Mouse (Mus musculus) CH12.LX (cell line): ENCODE measurements around the gene H1fx. TPM values are rescaled to one million over a fixed set of nuclear protein-coding genes. Genes with fewer than 3 reads are reported as not detected.

Source experiments
- DNase-seq: peaks from one replicate; pipeline ENCODE4 v3.0.0-alpha.2; 2013; ENCODE audit errors: extremely low read depth
- H3K27ac ChIP-seq: 2 replicates; pipeline ENCODE4 v1.5.1; 2012; ENCODE audit warnings: low read depth, mild to moderate bottlenecking, control low read depth, moderate library complexity; ENCODE audit not compliant: insufficient read depth
- H3K27me3 ChIP-seq: replicated peaks from 2 replicates; pipeline ENCODE3; 2012; ENCODE audit warnings: inconsistent platforms
- H3K36me3 ChIP-seq, 2 experiments: replicated peaks in 1 of 2; 2 replicates each; pipeline versions ENCODE3 to v1.6.1; 2012; ENCODE audit warnings: inconsistent platforms in 1 of 2, low read length in 1 of 2, mild to moderate bottlenecking in 1 of 2, mixed read lengths in 1 of 2, moderate library complexity in 1 of 2; ENCODE audit not compliant: control insufficient read depth in 1 of 2, insufficient read depth in 1 of 2
- H3K4me1 ChIP-seq, 2 experiments: 2 replicates each; pipeline ENCODE4 v1.6.1; 2012; ENCODE audit warnings: inconsistent platforms in 1 of 2, moderate library complexity in 1 of 2; ENCODE audit not compliant: insufficient read depth in 2 of 2, control insufficient read depth in 1 of 2
- H3K4me2 ChIP-seq: 2 replicates; pipeline ENCODE4 v1.6.1; 2012; ENCODE audit warnings: low read depth, mild to moderate bottlenecking, control low read depth; ENCODE audit not compliant: poor library complexity, insufficient read depth, severe bottlenecking
- H3K4me3 ChIP-seq, 3 experiments: fragments of 150-350 bp in 1 of 3; sonication (generic) in 1 of 3; replicated peaks in 1 of 3; 2 replicates each; pipeline versions ENCODE3 to v1.5.1; 2011 to 2012; ENCODE audit warnings: low read depth in 2 of 3, low read length in 2 of 3, mild to moderate bottlenecking in 2 of 3, moderate library complexity in 2 of 3, control low read depth in 1 of 3, improper control_type of control experiment in 1 of 3, inconsistent platforms in 1 of 3, mixed read lengths in 1 of 3; ENCODE audit not compliant: poor library complexity in 1 of 3
- H3K79me2 ChIP-seq: replicated peaks from 2 replicates; pipeline ENCODE4 v1.6.1; 2012; ENCODE audit warnings: mild to moderate bottlenecking, moderate library complexity; ENCODE audit not compliant: control insufficient read depth, poor library complexity, insufficient read depth, severe bottlenecking; ENCODE audit errors: extremely low read depth
- H3K9ac ChIP-seq: 2 replicates; pipeline ENCODE4 v1.6.1; 2012; ENCODE audit warnings: low read depth, mild to moderate bottlenecking, control low read depth, moderate library complexity; ENCODE audit not compliant: insufficient read depth
- H3K9me3 ChIP-seq: replicated peaks from 2 replicates; pipeline ENCODE3; 2012; ENCODE audit warnings: low read length, inconsistent platforms, mixed read lengths
- BHLHE40 ChIP-seq: IDR thresholded peaks from 2 replicates; pipeline ENCODE4 v1.6.1; 2011; ENCODE audit warnings: mild to moderate bottlenecking, low read depth, low read length, improper control_type of control experiment
- CTCF ChIP-seq, 2 experiments: IDR thresholded peaks in 1 of 2; conservative IDR thresholded peaks in 1 of 2; 2 replicates each; pipeline ENCODE4 v1.5.1; 2011 to 2012; ENCODE audit warnings: low read depth in 2 of 2, low read length in 2 of 2, improper control_type of control experiment in 1 of 2, inconsistent platforms in 1 of 2, mild to moderate bottlenecking in 1 of 2, moderate library complexity in 1 of 2
- E2F4 ChIP-seq: IDR thresholded peaks from 2 replicates; pipeline ENCODE4 v1.6.1; 2011; ENCODE audit warnings: low read depth, low read length, improper control_type of control experiment; ENCODE audit not compliant: insufficient replicate concordance
- ELF1 ChIP-seq: IDR thresholded peaks from 2 replicates; pipeline ENCODE4 v1.6.1; 2014; ENCODE audit warnings: low read depth, mild to moderate bottlenecking, inconsistent platforms, low read length, improper control_type of control experiment
- GABPA ChIP-seq: IDR thresholded peaks from 2 replicates; pipeline ENCODE4 v1.6.1; 2012; ENCODE audit warnings: low read depth, low read length, improper control_type of control experiment, inconsistent platforms; ENCODE audit not compliant: insufficient replicate concordance
- JUND ChIP-seq: conservative IDR thresholded peaks from 2 replicates; pipeline ENCODE4 v1.6.1; 2011; ENCODE audit warnings: low read depth, low read length, improper control_type of control experiment
- MAFK ChIP-seq: IDR thresholded peaks from 2 replicates; pipeline ENCODE4 v1.6.1; 2011; ENCODE audit warnings: low read length, improper control_type of control experiment; ENCODE audit not compliant: insufficient replicate concordance
- MAX ChIP-seq: IDR thresholded peaks from 2 replicates; pipeline ENCODE4 v1.6.1; 2011; ENCODE audit warnings: low read length, improper control_type of control experiment
- MXI1 ChIP-seq: IDR thresholded peaks from 2 replicates; pipeline ENCODE4 v1.6.1; 2011; ENCODE audit warnings: mild to moderate bottlenecking, low read depth, low read length, improper control_type of control experiment
- MYC ChIP-seq: IDR thresholded peaks from 2 replicates; pipeline ENCODE4 v1.6.1; 2011; ENCODE audit warnings: low read depth, mild to moderate bottlenecking, improper control_type of control experiment, low read length
- NELFE ChIP-seq: IDR thresholded peaks from 2 replicates; pipeline ENCODE4 v1.6.1; 2011; ENCODE audit warnings: low read depth, low read length, improper control_type of control experiment
- PAX5 ChIP-seq: IDR thresholded peaks from 2 replicates; pipeline ENCODE4 v1.6.1; 2012; ENCODE audit warnings: low read length, inconsistent platforms, mixed read lengths
- POLR2A ChIP-seq: IDR thresholded peaks from 2 replicates; pipeline ENCODE4 v1.6.1; 2011; ENCODE audit warnings: low read depth, mild to moderate bottlenecking, improper control_type of control experiment, low read length
- POLR2AphosphoS2 ChIP-seq: IDR thresholded peaks from 2 replicates; pipeline ENCODE4 v1.6.1; 2011; ENCODE audit warnings: low read depth, low read length, improper control_type of control experiment
- SMC3 ChIP-seq: IDR thresholded peaks from 2 replicates; pipeline ENCODE4 v1.6.1; 2011; ENCODE audit warnings: low read depth, low read length, improper control_type of control experiment
- TBP ChIP-seq: conservative IDR thresholded peaks from 2 replicates; pipeline ENCODE4 v1.6.1; 2011; ENCODE audit warnings: low read depth, low read length, improper control_type of control experiment
- USF1 ChIP-seq: IDR thresholded peaks from 2 replicates; pipeline ENCODE4 v1.6.1; 2014; ENCODE audit warnings: low read depth, mild to moderate bottlenecking, inconsistent platforms, low read length, improper control_type of control experiment
- USF2 ChIP-seq: conservative IDR thresholded peaks from 2 replicates; pipeline ENCODE4 v1.6.1; 2011; ENCODE audit warnings: low read depth, low read length, improper control_type of control experiment
- ZMIZ1 ChIP-seq: IDR thresholded peaks from 2 replicates; pipeline ENCODE4 v1.6.1; 2012; ENCODE audit warnings: low read depth, mild to moderate bottlenecking, inconsistent platforms, low read length, improper control_type of control experiment
- ZNF384 ChIP-seq: IDR thresholded peaks from 2 replicates; pipeline ENCODE4 v1.6.1; 2012; ENCODE audit warnings: low read depth, low read length, improper control_type of control experiment, inconsistent platforms
- dilution Hi-C: fragments of 300-500 bp; cut with MboI; formaldehyde crosslinking; loops from 2 replicates; pipeline ENCODE4 v1.14.3; 2020; ENCODE audit warnings: low sequenced_read_pairs; ENCODE audit not compliant: extremely low pct_unique_long_range_greater_than_20kb, extremely low pct_ligation_motif_present
- in situ Hi-C: fragments of 300-500 bp; cut with MboI; formaldehyde crosslinking; loops from 3 replicates; pipeline ENCODE4 v1.14.3; 2019; ENCODE audit warnings: low sequenced_read_pairs, low pct_ligation_motif_present, low pct_unique_long_range_greater_than_20kb, mixed read lengths
- polyA plus RNA-seq: library from polyadenylated mRNA; unstranded; fragments of >175 nt; gene quantifications from 2 replicates; pipeline ENCODE4 v1.2.1, GENCODE M21; 2012; ENCODE audit warnings: low read depth; ENCODE audit not compliant: insufficient read length
- total RNA-seq, 2 experiments: library from RNA; depleted of rRNA; stranded (reverse); fragments of 300-350 nt in 1 of 2; fragments of >200 nt in 1 of 2; gene quantifications; 2 replicates each; pipeline ENCODE4 v1.2.3; 2012 to 2014

H1fx gene
- total and polyA plus RNA-seq, 3 experiments, result 0.08 TPM; not detected in 2

- dilution Hi-C loops, result no loop called here
- Histone ChIP-seq H3K9ac (no peak overlapping the region), H3K79me2 (peaks cover 84% of the 10 kb centered on the region), H3K36me3 (peaks cover 35 to 86% of the 10 kb centered on the region in 2 experiments), H3K27ac (no peak overlapping the region), H3K9me3 (no peaks in the 10 kb centered on the region), H3K27me3 (no peaks in the 10 kb centered on the region)
- TF ChIP-seq BHLHE40, result no peak
- TF ChIP-seq SMC3, result no peak
- TF ChIP-seq MYC, result no peak
- no peak for TF ChIP-seq PAX5
- TF ChIP-seq POLR2AphosphoS2, result no peak
- no peak for TF ChIP-seq MAX
- no peak for TF ChIP-seq GABPA
- no peak for TF ChIP-seq E2F4
- TF ChIP-seq, all 38 proteins: peak for 0
- no peak overlapping the region for H3K4me3 ChIP-seq
- H3K4me2 ChIP-seq, result no peak overlapping the region
- DNase-seq, result no peak
- in situ Hi-C loops, result no loop called here
- peaks cover 0 to 19% of the 10 kb centered on the region in 2 experiments; a peak in 2 of 4 replicates for H3K4me1 ChIP-seq
These were observed 42.0 kb upstream of the H1fx start for GRCm38 (mm10) chr6:88023316-88023890.

GRCm38 (mm10) chr6:88019154-88019553 lies 37.7 kb upstream of the H1fx start:
- H3K4me1 ChIP-seq, result peaks cover 0 to 28% of the 10 kb centered on the region in 2 experiments; a peak in 2 of 4 replicates
- no peak overlapping the region for H3K4me3 ChIP-seq
- peaks cover 17 to 87% of the 10 kb centered on the region in 2 experiments for H3K36me3 ChIP-seq
- no peak for DNase-seq
- no peak for TF ChIP-seq MXI1
- no peak for TF ChIP-seq ZNF384
- TF ChIP-seq MAFK, result no peak
- TF ChIP-seq POLR2A, result no peak
- no peak for TF ChIP-seq NELFE
- H3K4me2 ChIP-seq, result no peak overlapping the region
- dilution Hi-C loops, result no loop called here
- H3K27ac ChIP-seq, result no peak overlapping the region
- no peaks in the 10 kb centered on the region for H3K9me3 ChIP-seq
- H3K9ac ChIP-seq, result no peak overlapping the region
- in situ Hi-C loops, result loop anchor here (5.0 kb wide), 1 partner anchor 58 kb away; no protein-coding TSS in a partner anchor
- H3K79me2 ChIP-seq, result peaks cover 87% of the 10 kb centered on the region
- H3K27me3 ChIP-seq, result no peaks in the 10 kb centered on the region

DNA sequence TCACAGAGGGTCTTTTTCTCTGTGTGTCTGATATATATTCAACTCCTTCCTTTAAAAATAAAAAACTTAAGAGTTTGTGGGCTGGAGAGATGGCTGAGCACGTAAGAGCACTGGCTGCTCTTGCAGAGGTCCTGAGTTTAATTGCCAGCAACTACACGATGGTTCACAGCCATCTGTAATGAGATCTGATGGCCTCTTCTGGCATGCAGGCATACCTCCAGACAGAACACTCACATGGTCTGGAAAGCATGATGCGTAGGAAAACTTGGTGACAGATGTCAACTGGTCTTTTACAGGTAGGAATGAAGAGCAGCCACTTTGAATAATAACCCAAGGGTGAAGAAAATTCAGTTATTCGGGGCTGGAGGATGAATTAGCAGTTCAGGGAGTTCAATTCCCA lies 36.4 kb upstream of the H1fx start:
- H3K4me3 ChIP-seq, result no peak overlapping the region
- TF ChIP-seq CTCF (conservative IDR thresholded peaks at IDR 0.05 in 1 of 2, IDR thresholded peaks at IDR 0.05 in 1 of 2; ENCODE audit: low read depth in 2 of 2, low read length in 2 of 2) (no peak), USF1 (no peak), ZMIZ1 (no peak), ELF1 (no peak), NELFE (no peak), TBP (no peak), USF2 (no peak), JUND (no peak), MAX (no peak)
- dilution Hi-C loops, result no loop called here
- in situ Hi-C loops, result loop anchor here (5.0 kb wide), 1 partner anchor 59 kb away; no protein-coding TSS in a partner anchor
- H3K9ac ChIP-seq, result no peak overlapping the region
- DNase-seq, result peak; percentile 23
- H3K27ac ChIP-seq, result no peak overlapping the region
- H3K79me2 ChIP-seq, result peaks cover 77% of the 10 kb centered on the region
- H3K9me3 ChIP-seq, result no peaks in the 10 kb centered on the region
- no peaks in the 10 kb centered on the region for H3K27me3 ChIP-seq
- H3K36me3 ChIP-seq, result peaks cover 14 to 87% of the 10 kb centered on the region in 2 experiments
- peaks cover 0 to 28% of the 10 kb centered on the region in 2 experiments; a peak in 2 of 4 replicates for H3K4me1 ChIP-seq
- no peak overlapping the region for H3K4me2 ChIP-seq
